Mouse (Mus musculus): ENCODE measurements around the gene Zmiz1. TPM values are rescaled to one million over a fixed set of nuclear protein-coding genes. Genes with fewer than 3 reads are reported as not detected.
A peak's percentile ranks its signal among the peaks of the same experiment; 100 is the strongest.

The Zmiz1 gene
- polyA plus RNA-seq, 1 experiment: 63.7 TPM

DNA sequence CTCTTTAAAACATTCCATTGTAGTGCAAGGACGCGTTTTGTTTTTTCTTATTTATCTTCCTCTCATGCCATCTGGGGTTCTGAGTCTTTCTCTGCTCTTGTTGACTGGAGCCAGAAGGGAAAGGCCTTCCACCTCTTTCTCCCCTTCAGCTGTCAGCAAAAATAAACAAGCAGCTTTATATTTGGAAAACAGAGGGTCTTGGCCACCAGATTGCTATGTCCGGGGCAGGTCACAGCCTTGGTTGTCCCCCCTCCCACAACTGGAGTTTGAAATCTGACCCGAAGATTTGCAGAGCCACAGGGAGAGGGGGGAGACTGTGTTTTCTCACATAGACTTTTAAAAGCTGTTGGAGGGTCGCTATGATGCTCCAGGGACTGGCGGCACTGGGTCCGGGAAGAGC lies 96.9 kb downstream of the Zmiz1 start:
- H3K27me3 ChIP-seq (ENCODE audit: control insufficient read depth, insufficient read depth, low read length): no peaks in the 10 kb centered on the region
- 25% methylated on average over 7 of the region's 7 CpGs for WGBS
- peak overlapping the region; percentile 22; the same call in 1 of the 2 replicates for H3K27ac ChIP-seq (ENCODE audit: insufficient read depth, low read length)
- TF ChIP-seq POLR2A (IDR thresholded peaks at IDR 0.05; ENCODE audit: borderline replicate concordance, insufficient read depth, low read length) (no peak), CTCF (IDR thresholded peaks at IDR 0.05; ENCODE audit: borderline replicate concordance, insufficient read depth, low read depth, low read length) (no peak)
- H3K4me1 ChIP-seq (ENCODE audit: control insufficient read depth, insufficient read depth, low read length): peaks cover 49% of the 10 kb centered on the region
- no peak overlapping the region for H3K4me3 ChIP-seq (replicated peaks; ENCODE audit: insufficient read depth, low read depth, low read length)
- DNase-seq: no peak

- no peak for TF ChIP-seq POLR2A (IDR thresholded peaks at IDR 0.05; ENCODE audit: borderline replicate concordance, insufficient read depth, low read length)
- no peak for TF ChIP-seq CTCF (IDR thresholded peaks at IDR 0.05; ENCODE audit: borderline replicate concordance, insufficient read depth, low read depth, low read length)
- Histone ChIP-seq H3K27ac (ENCODE audit: insufficient read depth, low read length) (no peak overlapping the region), H3K27me3 (ENCODE audit: control insufficient read depth, insufficient read depth, low read length) (no peaks in the 10 kb centered on the region), H3K4me3 (replicated peaks; ENCODE audit: insufficient read depth, low read depth, low read length) (no peak overlapping the region), H3K4me1 (ENCODE audit: control insufficient read depth, insufficient read depth, low read length) (peaks cover 47% of the 10 kb centered on the region)
- DNase-seq: no peak
- WGBS: 50% methylated on average over 8 of the region's 8 CpGs
Observed at GRCm38 (mm10) chr14:25557014-25557413, 98.0 kb downstream of the Zmiz1 start.

GRCm38 (mm10) chr14:25558479-25558878 lies 99.5 kb downstream of the Zmiz1 start:
- WGBS: 78% methylated on average over 1 of the region's 1 CpGs
- no peak for DNase-seq
- TF ChIP-seq CTCF (IDR thresholded peaks at IDR 0.05; ENCODE audit: borderline replicate concordance, insufficient read depth, low read depth, low read length) (no peak; the same call in 1 of the 2 replicates), POLR2A (IDR thresholded peaks at IDR 0.05; ENCODE audit: borderline replicate concordance, insufficient read depth, low read length) (no peak)
- Histone ChIP-seq H3K27me3 (ENCODE audit: control insufficient read depth, insufficient read depth, low read length) (no peaks in the 10 kb centered on the region), H3K4me1 (ENCODE audit: control insufficient read depth, insufficient read depth, low read length) (peaks cover 54% of the 10 kb centered on the region), H3K4me3 (replicated peaks; ENCODE audit: insufficient read depth, low read depth, low read length) (no peak overlapping the region), H3K27ac (ENCODE audit: insufficient read depth, low read length) (no peak overlapping the region)

GRCm38 (mm10) chr14:25559907-25560306 lies 100.9 kb downstream of the Zmiz1 start:
- Histone ChIP-seq H3K27ac (ENCODE audit: insufficient read depth, low read length) (no peak overlapping the region), H3K4me1 (ENCODE audit: control insufficient read depth, insufficient read depth, low read length) (peaks cover 56% of the 10 kb centered on the region), H3K27me3 (ENCODE audit: control insufficient read depth, insufficient read depth, low read length) (no peaks in the 10 kb centered on the region), H3K4me3 (replicated peaks; ENCODE audit: insufficient read depth, low read depth, low read length) (no peak overlapping the region)
- TF ChIP-seq POLR2A (IDR thresholded peaks at IDR 0.05; ENCODE audit: borderline replicate concordance, insufficient read depth, low read length): no peak
- TF ChIP-seq CTCF (IDR thresholded peaks at IDR 0.05; ENCODE audit: borderline replicate concordance, insufficient read depth, low read depth, low read length): no peak
- WGBS: 70% methylated on average over 5 of the region's 5 CpGs
- DNase-seq: no peak

DNA sequence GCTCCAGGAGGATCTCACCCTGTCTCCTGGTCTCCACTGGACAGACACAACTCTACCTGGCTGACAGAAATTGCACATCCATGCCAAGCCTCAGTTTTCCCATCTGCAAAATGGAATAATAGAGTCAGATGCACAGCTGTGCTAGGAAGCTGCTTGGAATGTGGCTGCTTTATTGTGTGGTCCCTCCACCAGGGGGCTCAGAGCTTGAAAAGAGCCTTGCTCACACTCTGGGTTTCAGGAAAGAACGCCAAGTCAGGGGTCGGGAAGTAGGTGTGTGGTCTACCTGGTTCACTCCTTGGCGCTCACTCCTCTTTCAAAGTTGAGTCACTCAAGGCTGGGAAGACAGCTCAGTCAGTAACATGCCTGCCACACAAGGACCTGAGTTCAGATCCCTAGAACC lies 101.9 kb downstream of the Zmiz1 start:
- Histone ChIP-seq H3K4me3 (replicated peaks; ENCODE audit: insufficient read depth, low read depth, low read length) (no peak overlapping the region), H3K4me1 (ENCODE audit: control insufficient read depth, insufficient read depth, low read length) (peaks cover 55% of the 10 kb centered on the region), H3K27me3 (ENCODE audit: control insufficient read depth, insufficient read depth, low read length) (no peaks in the 10 kb centered on the region), H3K27ac (ENCODE audit: insufficient read depth, low read length) (no peak overlapping the region)
- 78% methylated on average over 3 of the region's 3 CpGs for WGBS
- DNase-seq: no peak
- TF ChIP-seq POLR2A (IDR thresholded peaks at IDR 0.05; ENCODE audit: borderline replicate concordance, insufficient read depth, low read length): no peak
- TF ChIP-seq CTCF (IDR thresholded peaks at IDR 0.05; ENCODE audit: borderline replicate concordance, insufficient read depth, low read depth, low read length): no peak

- H3K27me3 ChIP-seq (ENCODE audit: control insufficient read depth, insufficient read depth, low read length): no peaks in the 10 kb centered on the region
- 44% methylated on average over 1 of the region's 1 CpGs for WGBS
- TF ChIP-seq CTCF (IDR thresholded peaks at IDR 0.05; ENCODE audit: borderline replicate concordance, insufficient read depth, low read depth, low read length) (no peak), POLR2A (IDR thresholded peaks at IDR 0.05; ENCODE audit: borderline replicate concordance, insufficient read depth, low read length) (no peak)
- no peak for DNase-seq
- H3K4me1 ChIP-seq (ENCODE audit: control insufficient read depth, insufficient read depth, low read length): peaks cover 52% of the 10 kb centered on the region
- H3K27ac ChIP-seq (ENCODE audit: insufficient read depth, low read length): no peak overlapping the region
- no peak overlapping the region for H3K4me3 ChIP-seq (replicated peaks; ENCODE audit: insufficient read depth, low read depth, low read length)
Observed at GRCm38 (mm10) chr14:25561716-25562115, 102.7 kb downstream of the Zmiz1 start.

DNA sequence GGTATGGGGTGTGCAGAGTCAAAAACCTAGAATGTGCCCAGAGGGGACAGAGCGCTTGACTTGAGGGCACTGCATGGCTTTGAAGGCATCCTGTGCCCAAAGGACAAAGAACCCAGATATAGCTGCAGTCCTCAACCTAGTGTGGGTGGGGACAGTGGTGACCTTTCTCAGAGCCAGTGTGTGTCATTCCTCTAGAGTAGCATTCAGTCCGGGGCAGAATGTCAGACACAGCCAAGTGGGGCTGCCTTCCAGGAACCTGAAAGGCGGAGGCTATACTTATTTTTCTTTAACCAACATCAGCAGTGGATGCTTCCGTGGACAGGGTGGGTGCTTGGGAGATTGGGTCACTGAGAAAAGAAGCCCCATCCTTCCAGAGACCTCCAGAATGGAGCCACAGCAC lies 103.5 kb downstream of the Zmiz1 start:
- no peak for TF ChIP-seq CTCF (IDR thresholded peaks at IDR 0.05; ENCODE audit: borderline replicate concordance, insufficient read depth, low read depth, low read length)
- TF ChIP-seq POLR2A (IDR thresholded peaks at IDR 0.05; ENCODE audit: borderline replicate concordance, insufficient read depth, low read length): no peak
- H3K27me3 ChIP-seq (ENCODE audit: control insufficient read depth, insufficient read depth, low read length): no peaks in the 10 kb centered on the region
- no peak overlapping the region for H3K4me3 ChIP-seq (replicated peaks; ENCODE audit: insufficient read depth, low read depth, low read length)
- WGBS: 51% methylated on average over 4 of the region's 4 CpGs
- no peak overlapping the region for H3K27ac ChIP-seq (ENCODE audit: insufficient read depth, low read length)
- DNase-seq: no peak
- peaks cover 49% of the 10 kb centered on the region for H3K4me1 ChIP-seq (ENCODE audit: control insufficient read depth, insufficient read depth, low read length)

- peaks cover 51% of the 10 kb centered on the region for H3K4me1 ChIP-seq (ENCODE audit: control insufficient read depth, insufficient read depth, low read length)
- H3K27ac ChIP-seq (ENCODE audit: insufficient read depth, low read length): no peak overlapping the region
- no peaks in the 10 kb centered on the region for H3K27me3 ChIP-seq (ENCODE audit: control insufficient read depth, insufficient read depth, low read length)
- TF ChIP-seq CTCF (IDR thresholded peaks at IDR 0.05; ENCODE audit: borderline replicate concordance, insufficient read depth, low read depth, low read length) (no peak), POLR2A (IDR thresholded peaks at IDR 0.05; ENCODE audit: borderline replicate concordance, insufficient read depth, low read length) (no peak)
- 13% methylated on average over 7 of the region's 7 CpGs for WGBS
- no peak for DNase-seq
- H3K4me3 ChIP-seq (replicated peaks; ENCODE audit: insufficient read depth, low read depth, low read length): no peak overlapping the region
Observed at GRCm38 (mm10) chr14:25562909-25563308, 103.9 kb downstream of the Zmiz1 start.

Data from cerebellum, adult 2 months (tissue).